Mouse (Mus musculus): ENCODE measurements at regions not wholly inside any gene's neighbourhood (a gene's known extent, or its start where the extent isn't known, plus 50 kb on each side); places are given as distances from the start of the nearest gene placed in this dataset.
"Not testable (repeated sequence)": the region's sequence is repeated elsewhere in the genome, so short reads cannot be mapped to it uniquely, and the experiment has no call there.

- Histone ChIP-seq H3K27me3 (ENCODE audit: control insufficient read depth, insufficient read depth, low read length) (no peaks in the 10 kb centered on the region), H3K4me2 (ENCODE audit: low read length) (no peak overlapping the region), H3K36me3 (ENCODE audit: control insufficient read depth, insufficient read depth, low read length) (no peaks in the 10 kb centered on the region), H3K4me3 (replicated peaks; ENCODE audit: low read depth, low read length) (no peak overlapping the region), H3K4me1 (ENCODE audit: control insufficient read depth, insufficient read depth, low read length) (no peaks in the 10 kb centered on the region), H3K9me3 (ENCODE audit: control insufficient read depth, low read length) (no peaks in the 10 kb centered on the region), H3K27ac (replicated peaks; ENCODE audit: low read depth, low read length) (no peak overlapping the region), H3K9ac (replicated peaks; ENCODE audit: low read length) (no peak overlapping the region)
- WGBS, result 80% methylated on average over 10 of the region's 10 CpGs
- DNase-seq (peak; percentile 28), ATAC-seq (ENCODE audit: low FRiP score, low TSS enrichment) (0 out of 2 replicates have a peak, but pooled peaks have one; percentile 24)
Observed at GRCm38 (mm10) chr13:113464190-113465064, 153.9 kb downstream of the Snx18 start.

- DNase-seq (no peak), ATAC-seq (ENCODE audit: low FRiP score, low TSS enrichment) (no peak)
- Histone ChIP-seq H3K27ac (replicated peaks; ENCODE audit: low read depth, low read length) (no peak overlapping the region), H3K36me3 (ENCODE audit: control insufficient read depth, insufficient read depth, low read length) (no peaks in the 10 kb centered on the region), H3K4me1 (ENCODE audit: control insufficient read depth, insufficient read depth, low read length) (no peaks in the 10 kb centered on the region), H3K4me3 (replicated peaks; ENCODE audit: low read depth, low read length) (no peak overlapping the region), H3K9ac (replicated peaks; ENCODE audit: low read length) (no peak overlapping the region), H3K9me3 (ENCODE audit: control insufficient read depth, low read length) (no peaks in the 10 kb centered on the region), H3K27me3 (ENCODE audit: control insufficient read depth, insufficient read depth, low read length) (no peaks in the 10 kb centered on the region), H3K4me2 (ENCODE audit: low read length) (no peak overlapping the region)
- WGBS, result 73% methylated on average over 4 of the region's 4 CpGs
Observed at GRCm38 (mm10) chr13:113463420-113463819, 154.9 kb downstream of the Snx18 start.

- Histone ChIP-seq H3K27ac (replicated peaks; ENCODE audit: low read depth, low read length) (no peak overlapping the region), H3K27me3 (ENCODE audit: control insufficient read depth, insufficient read depth, low read length) (no peaks in the 10 kb centered on the region), H3K36me3 (ENCODE audit: control insufficient read depth, insufficient read depth, low read length) (no peaks in the 10 kb centered on the region), H3K4me3 (replicated peaks; ENCODE audit: low read depth, low read length) (no peak overlapping the region), H3K9me3 (ENCODE audit: control insufficient read depth, low read length) (no peaks in the 10 kb centered on the region), H3K4me1 (ENCODE audit: control insufficient read depth, insufficient read depth, low read length) (no peaks in the 10 kb centered on the region), H3K4me2 (ENCODE audit: low read length) (no peak overlapping the region), H3K9ac (replicated peaks; ENCODE audit: low read length) (no peak overlapping the region)
- ATAC-seq (ENCODE audit: low FRiP score, low TSS enrichment) (no peak), DNase-seq (no peak)
- WGBS, result 79% methylated on average over 11 of the region's 11 CpGs
Observed at GRCm38 (mm10) chr13:113454490-113455295, 161.7 kb downstream of the BC067074 start.

DNA sequence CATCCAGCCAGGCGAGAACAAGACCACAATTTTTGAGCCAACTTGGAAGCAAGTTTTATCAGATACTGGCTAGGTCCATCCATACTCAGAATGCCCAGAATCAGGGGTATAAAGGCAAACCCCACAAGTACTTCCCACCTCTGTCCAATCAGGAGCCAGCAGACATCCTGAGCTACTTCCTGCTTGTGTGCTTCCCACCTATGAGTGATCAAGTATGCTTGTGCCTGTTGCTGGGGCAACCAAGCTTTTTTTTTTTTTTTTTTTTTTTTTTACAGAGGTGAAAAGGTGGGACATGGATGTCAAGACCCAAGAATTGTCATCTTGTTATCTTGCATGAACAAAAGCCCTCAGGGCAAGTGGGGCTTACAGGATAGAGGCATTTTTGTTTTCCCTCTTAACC, 155.4 kb downstream of the BC067074 start:
- WGBS, result 98% methylated on average over 1 of the region's 1 CpGs
- Histone ChIP-seq H3K9ac (replicated peaks; ENCODE audit: low read length) (no peak overlapping the region), H3K36me3 (ENCODE audit: control insufficient read depth, insufficient read depth, low read length) (no peaks in the 10 kb centered on the region), H3K9me3 (ENCODE audit: control insufficient read depth, low read length) (no peaks in the 10 kb centered on the region), H3K4me2 (ENCODE audit: low read length) (no peak overlapping the region), H3K4me3 (replicated peaks; ENCODE audit: low read depth, low read length) (no peak overlapping the region), H3K27me3 (ENCODE audit: control insufficient read depth, insufficient read depth, low read length) (no peaks in the 10 kb centered on the region), H3K4me1 (ENCODE audit: control insufficient read depth, insufficient read depth, low read length) (no peaks in the 10 kb centered on the region), H3K27ac (replicated peaks; ENCODE audit: low read depth, low read length) (no peak overlapping the region)
- ATAC-seq (ENCODE audit: low FRiP score, low TSS enrichment) (no peak), DNase-seq (no peak)

- no peak for ATAC-seq (ENCODE audit: low FRiP score, low TSS enrichment)
Observed at GRCm38 (mm10) chr13:113446226-113446625, 153.3 kb downstream of the BC067074 start.

GRCm38 (mm10) chr13:113444481-113444880, 151.5 kb downstream of the BC067074 start:
- H3K27ac ChIP-seq (replicated peaks; ENCODE audit: low read depth, low read length); H3K4me3 ChIP-seq (replicated peaks; ENCODE audit: low read depth, low read length); H3K9me3 ChIP-seq (ENCODE audit: control insufficient read depth, low read length); DNase-seq; H3K27me3 ChIP-seq (ENCODE audit: control insufficient read depth, insufficient read depth, low read length); H3K4me2 ChIP-seq (ENCODE audit: low read length); H3K9ac ChIP-seq (replicated peaks; ENCODE audit: low read length); ATAC-seq (ENCODE audit: low FRiP score, low TSS enrichment); H3K4me1 ChIP-seq (ENCODE audit: control insufficient read depth, insufficient read depth, low read length); H3K36me3 ChIP-seq (ENCODE audit: control insufficient read depth, insufficient read depth, low read length): not testable (repeated sequence)
- WGBS, result 86% methylated on average over 2 of the region's 2 CpGs

More at GRCm38 (mm10) chr13:113446226-113446625, 153.3 kb downstream of the BC067074 start:
- DNase-seq, result no peak
- Histone ChIP-seq H3K9me3 (ENCODE audit: control insufficient read depth, low read length) (no peaks in the 10 kb centered on the region), H3K4me1 (ENCODE audit: control insufficient read depth, insufficient read depth, low read length) (no peaks in the 10 kb centered on the region), H3K36me3 (ENCODE audit: control insufficient read depth, insufficient read depth, low read length) (no peaks in the 10 kb centered on the region), H3K4me3 (replicated peaks; ENCODE audit: low read depth, low read length) (no peak overlapping the region), H3K4me2 (ENCODE audit: low read length) (no peak overlapping the region), H3K9ac (replicated peaks; ENCODE audit: low read length) (no peak overlapping the region), H3K27ac (replicated peaks; ENCODE audit: low read depth, low read length) (no peak overlapping the region), H3K27me3 (ENCODE audit: control insufficient read depth, insufficient read depth, low read length) (no peaks in the 10 kb centered on the region)
- WGBS, result 87% methylated on average over 5 of the region's 5 CpGs

- Histone ChIP-seq H3K4me1 (ENCODE audit: control insufficient read depth, insufficient read depth, low read length) (no peaks in the 10 kb centered on the region), H3K9me3 (ENCODE audit: control insufficient read depth, low read length) (no peaks in the 10 kb centered on the region), H3K4me3 (replicated peaks; ENCODE audit: low read depth, low read length) (no peak overlapping the region), H3K27ac (replicated peaks; ENCODE audit: low read depth, low read length) (no peak overlapping the region), H3K9ac (replicated peaks; ENCODE audit: low read length) (no peak overlapping the region), H3K27me3 (ENCODE audit: control insufficient read depth, insufficient read depth, low read length) (no peaks in the 10 kb centered on the region), H3K4me2 (ENCODE audit: low read length) (no peak overlapping the region), H3K36me3 (ENCODE audit: control insufficient read depth, insufficient read depth, low read length) (no peaks in the 10 kb centered on the region)
- DNase-seq (no peak), ATAC-seq (ENCODE audit: low FRiP score, low TSS enrichment) (no peak)
- WGBS, result 91% methylated on average over 8 of the region's 8 CpGs
Observed at GRCm38 (mm10) chr13:113443078-113443477, 150.1 kb downstream of the BC067074 start.

- no peaks in the 10 kb centered on the region for H3K4me1 ChIP-seq (ENCODE audit: control insufficient read depth, insufficient read depth, low read length)
- H3K9ac ChIP-seq (replicated peaks; ENCODE audit: low read length), result no peak overlapping the region
- H3K4me2 ChIP-seq (ENCODE audit: low read length), result no peak overlapping the region
- H3K9me3 ChIP-seq (ENCODE audit: control insufficient read depth, low read length), result no peaks in the 10 kb centered on the region
- H3K27ac ChIP-seq (replicated peaks; ENCODE audit: low read depth, low read length), result no peak overlapping the region
- H3K4me3 ChIP-seq (replicated peaks; ENCODE audit: low read depth, low read length), result no peak overlapping the region
- DNase-seq, result no peak
- no peaks in the 10 kb centered on the region for H3K27me3 ChIP-seq (ENCODE audit: control insufficient read depth, insufficient read depth, low read length)
- H3K36me3 ChIP-seq (ENCODE audit: control insufficient read depth, insufficient read depth, low read length), result no peaks in the 10 kb centered on the region
- 83% methylated on average over 9 of the region's 9 CpGs for WGBS
- ATAC-seq (ENCODE audit: low FRiP score, low TSS enrichment), result no peak
Observed at GRCm38 (mm10) chr13:113442169-113442568, 149.2 kb downstream of the BC067074 start.

Data from midbrain, embryonic 14.5 days (tissue).